Mouse (Mus musculus) midbrain, embryonic 16.5 days (tissue): ENCODE results near the gene Alkbh1. TPM values are rescaled to one million over a fixed set of nuclear protein-coding genes. Genes with fewer than 3 reads are reported as not detected.
A peak's percentile ranks its signal among the peaks of the same experiment; 100 is the strongest.

ENCODE experiments used
- ATAC-seq: fragments of 200-750 bp; cut with Nextera tagmentation; 2 replicates; pipeline ENCODE4 v1.8.0; 2017; ENCODE audit warnings: moderate TSS enrichment
- H3K27ac ChIP-seq: fragments of 300-500 bp; sonication (generic); 2 replicates; pipeline ENCODE4 v1.5.1; 2014; ENCODE audit warnings: mild to moderate bottlenecking, low read length, mixed read lengths
- H3K27me3 ChIP-seq: fragments of 300-500 bp; sonication (generic); 2 replicates; pipeline ENCODE4 v1.6.1; 2014; ENCODE audit warnings: low read depth, low read length, mixed read lengths; ENCODE audit not compliant: control insufficient read depth, insufficient read depth
- H3K36me3 ChIP-seq: fragments of 300-500 bp; sonication (generic); 2 replicates; pipeline ENCODE4 v1.6.1; 2014; ENCODE audit warnings: mild to moderate bottlenecking, low read length, moderate library complexity, mixed read lengths; ENCODE audit not compliant: control insufficient read depth, insufficient read depth
- H3K4me1 ChIP-seq: fragments of 300-500 bp; sonication (generic); 2 replicates; pipeline ENCODE4 v1.6.1; 2014; ENCODE audit warnings: mild to moderate bottlenecking, low read length, mixed read lengths; ENCODE audit not compliant: control insufficient read depth, insufficient read depth
- H3K4me2 ChIP-seq: fragments of 300-500 bp; sonication (generic); 2 replicates; pipeline ENCODE4 v1.6.1; 2014; ENCODE audit warnings: mild to moderate bottlenecking, low read length, mixed read lengths
- H3K4me3 ChIP-seq: fragments of 300-500 bp; sonication (generic); 2 replicates; pipeline ENCODE4 v1.5.1; 2014; ENCODE audit warnings: low read depth, mild to moderate bottlenecking, low read length, moderate library complexity, mixed read lengths
- H3K9ac ChIP-seq: fragments of 300-500 bp; sonication (generic); 2 replicates; pipeline ENCODE4 v1.6.1; 2014; ENCODE audit warnings: low read depth, low read length, mixed read lengths
- H3K9me3 ChIP-seq: fragments of 300-500 bp; sonication (generic); replicated peaks from 2 replicates; pipeline ENCODE4 v1.6.1; 2014; ENCODE audit warnings: mild to moderate bottlenecking, low read length, mixed read lengths; ENCODE audit not compliant: control insufficient read depth, poor library complexity, severe bottlenecking
- WGBS: fragments of 180-500 bp; shearing (Covaris S2); extraction: QIAGEN DNeasy Blood & Tissue Kit; methylation state at CpG from one replicate; pipeline ENCODE4 v1.1.7; 2014; 5-methylcytosine and 5-hydroxymethylcytosine counted together
- polyA plus RNA-seq: library from polyadenylated mRNA; unstranded; fragments of >200 nt; fragmentation: Nextera tagmentation; extraction: Ambion mirVana; gene quantifications from 2 replicates; pipeline ENCODE4 v1.2.1, GENCODE M21; 2015

Gene Alkbh1
- polyA plus RNA-seq, 1 experiment from 2014 or later = 40.7 TPM

DNA sequence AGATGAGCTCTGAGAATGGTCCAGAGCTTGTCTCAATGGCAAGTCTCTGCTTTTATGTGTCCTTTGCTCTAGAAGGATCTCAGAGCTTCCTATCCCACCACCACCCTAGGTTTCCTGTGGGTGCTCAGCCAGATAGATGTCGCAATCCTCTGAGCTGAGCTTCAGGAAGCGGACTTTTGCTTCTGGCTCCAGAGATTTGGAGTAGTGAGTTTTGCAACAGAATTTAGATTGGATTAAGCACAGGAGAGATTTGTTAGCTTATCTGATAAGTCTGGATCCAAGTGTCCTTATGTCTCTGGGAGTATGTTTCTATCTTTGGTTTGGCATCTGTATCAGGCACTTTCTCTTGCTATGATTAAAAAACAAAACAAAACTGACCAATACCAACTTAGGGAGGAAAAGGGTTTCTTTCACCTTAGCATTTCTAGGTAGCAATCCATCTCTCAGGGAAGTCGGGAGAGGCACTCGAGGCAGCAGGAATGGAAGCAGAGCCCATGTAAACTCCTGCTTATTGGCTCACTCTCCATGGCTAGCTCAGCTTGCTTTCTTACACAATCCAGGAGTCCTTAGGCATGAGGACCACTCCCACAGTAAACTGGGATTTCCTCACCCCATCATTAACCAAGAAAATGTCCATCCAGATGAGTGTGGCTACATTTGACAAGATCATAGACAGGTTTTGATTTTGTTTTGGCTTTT is 50.2 kb downstream of the Alkbh1 start:
- no peak overlapping the region for H3K9ac ChIP-seq
- no peak overlapping the region for H3K4me2 ChIP-seq
- no peaks in the 10 kb centered on the region for H3K4me1 ChIP-seq
- no peak for ATAC-seq
- no peak overlapping the region for H3K27ac ChIP-seq
- H3K4me3 ChIP-seq = no peak overlapping the region
- no peaks in the 10 kb centered on the region for H3K9me3 ChIP-seq
- H3K27me3 ChIP-seq = no peaks in the 10 kb centered on the region
- H3K36me3 ChIP-seq = no peaks in the 10 kb centered on the region
- WGBS = 87% methylated on average over 4 of the region's 4 CpGs

DNA sequence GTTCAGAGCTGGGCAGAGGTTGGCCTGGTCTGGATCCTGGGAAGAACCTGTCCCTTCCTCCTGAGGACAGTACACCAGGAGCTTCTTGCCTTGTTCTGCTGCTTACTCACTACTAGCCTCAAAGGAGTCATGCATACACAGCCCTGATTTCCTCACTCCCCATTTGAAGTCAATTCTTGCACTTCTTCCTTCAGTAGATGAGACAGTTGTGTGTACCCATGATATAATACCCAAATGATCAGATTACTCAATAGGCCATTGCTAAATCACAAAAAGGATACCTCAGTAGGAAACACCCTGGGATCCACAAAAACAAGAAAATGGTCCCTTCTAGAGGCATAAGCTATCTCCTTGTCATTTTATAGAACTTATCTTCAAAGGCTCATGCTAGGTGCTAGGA is 52.5 kb downstream of the Alkbh1 start:
- Histone ChIP-seq H3K4me2 (no peak overlapping the region), H3K4me3 (no peak overlapping the region), H3K4me1 (peaks cover 8% of the 10 kb centered on the region), H3K27me3 (no peaks in the 10 kb centered on the region), H3K9ac (no peak overlapping the region), H3K27ac (no peak overlapping the region), H3K36me3 (no peaks in the 10 kb centered on the region), H3K9me3 (no peaks in the 10 kb centered on the region)
- ATAC-seq = no peak

DNA sequence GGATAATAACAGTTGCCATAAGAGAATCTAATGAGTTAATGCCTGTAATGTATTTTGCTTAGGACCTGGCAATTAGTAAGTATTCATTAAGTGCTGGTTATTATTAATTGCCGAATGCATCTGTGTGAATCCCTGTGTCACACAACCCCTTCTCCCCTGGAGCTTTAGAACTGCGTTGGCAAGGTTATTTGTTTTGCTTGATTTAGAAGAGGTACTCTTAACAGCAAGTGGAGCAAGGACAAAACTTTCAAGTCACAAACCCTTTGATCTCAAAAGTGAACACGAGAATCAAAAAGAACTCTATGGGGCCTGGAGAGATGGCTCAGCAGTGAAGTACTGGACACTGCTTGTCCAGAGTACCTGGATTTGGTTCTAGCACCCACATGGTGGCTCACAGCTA is 54.6 kb downstream of the Alkbh1 start:
- H3K4me1 ChIP-seq = peaks cover 14% of the 10 kb centered on the region
- ATAC-seq = no peak
- H3K9ac ChIP-seq = no peak overlapping the region
- WGBS = 67% methylated on average over 3 of the region's 3 CpGs
- H3K27ac ChIP-seq = no peak overlapping the region
- H3K36me3 ChIP-seq = no peaks in the 10 kb centered on the region
- no peaks in the 10 kb centered on the region for H3K27me3 ChIP-seq
- H3K4me2 ChIP-seq = no peak overlapping the region; the same call in 1 of the 2 replicates
- no peaks in the 10 kb centered on the region for H3K9me3 ChIP-seq
- H3K4me3 ChIP-seq = no peak overlapping the region

DNA sequence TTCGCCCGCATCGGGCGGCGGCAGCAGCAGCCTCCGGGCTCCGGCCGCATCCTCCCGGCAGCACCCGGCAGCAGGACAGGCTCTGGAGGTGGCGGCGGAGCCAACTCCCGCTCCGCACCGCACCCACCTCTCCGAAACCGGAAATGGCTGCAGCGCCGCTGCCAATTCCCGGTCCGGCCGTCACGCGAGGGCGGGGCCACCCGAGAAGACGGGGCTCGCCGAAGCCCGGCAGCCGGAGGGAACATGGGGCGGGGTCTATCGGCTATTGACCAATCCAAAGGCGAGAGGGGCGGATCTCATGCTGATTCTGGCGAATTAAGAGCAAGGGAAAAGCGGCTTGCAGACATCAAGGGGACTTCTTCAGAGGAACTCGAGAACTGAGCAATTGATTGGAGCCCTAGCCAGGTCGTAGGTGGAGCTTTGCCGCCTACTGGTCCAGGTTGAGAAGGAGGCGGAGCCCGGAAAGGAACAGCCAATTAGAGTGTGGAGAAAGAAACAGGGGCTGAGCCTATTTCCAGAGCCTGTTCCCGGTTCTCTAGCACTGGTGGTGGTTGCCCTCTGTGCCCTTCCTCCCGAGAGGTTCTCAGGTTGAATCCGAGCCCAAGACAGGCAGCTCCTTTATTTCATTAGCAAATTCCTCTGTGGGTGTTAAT is 55.6 kb downstream of the Alkbh1 start, which contains the start of gene Sptlc2:
Sptlc2 (minus strand) TSS at position 234 of the 653 bp plus-strand sequence.
- H3K9ac ChIP-seq = peak within 1 kb of the TSS; percentile 96
- under 1% methylated on average over 45 of the region's 45 CpGs for WGBS
- peak; percentile 99 for ATAC-seq
- peaks cover 14% of the 10 kb centered on the region for H3K4me1 ChIP-seq
- peak within 1 kb of the TSS; percentile 84 for H3K27ac ChIP-seq
- peak within 1 kb of the TSS; percentile 99 for H3K4me3 ChIP-seq
- H3K4me2 ChIP-seq = peak within 1 kb of the TSS; percentile 95
- H3K27me3 ChIP-seq = no peaks in the 10 kb centered on the region
- no peaks in the 10 kb centered on the region for H3K9me3 ChIP-seq
- no peaks in the 10 kb centered on the region for H3K36me3 ChIP-seq

DNA sequence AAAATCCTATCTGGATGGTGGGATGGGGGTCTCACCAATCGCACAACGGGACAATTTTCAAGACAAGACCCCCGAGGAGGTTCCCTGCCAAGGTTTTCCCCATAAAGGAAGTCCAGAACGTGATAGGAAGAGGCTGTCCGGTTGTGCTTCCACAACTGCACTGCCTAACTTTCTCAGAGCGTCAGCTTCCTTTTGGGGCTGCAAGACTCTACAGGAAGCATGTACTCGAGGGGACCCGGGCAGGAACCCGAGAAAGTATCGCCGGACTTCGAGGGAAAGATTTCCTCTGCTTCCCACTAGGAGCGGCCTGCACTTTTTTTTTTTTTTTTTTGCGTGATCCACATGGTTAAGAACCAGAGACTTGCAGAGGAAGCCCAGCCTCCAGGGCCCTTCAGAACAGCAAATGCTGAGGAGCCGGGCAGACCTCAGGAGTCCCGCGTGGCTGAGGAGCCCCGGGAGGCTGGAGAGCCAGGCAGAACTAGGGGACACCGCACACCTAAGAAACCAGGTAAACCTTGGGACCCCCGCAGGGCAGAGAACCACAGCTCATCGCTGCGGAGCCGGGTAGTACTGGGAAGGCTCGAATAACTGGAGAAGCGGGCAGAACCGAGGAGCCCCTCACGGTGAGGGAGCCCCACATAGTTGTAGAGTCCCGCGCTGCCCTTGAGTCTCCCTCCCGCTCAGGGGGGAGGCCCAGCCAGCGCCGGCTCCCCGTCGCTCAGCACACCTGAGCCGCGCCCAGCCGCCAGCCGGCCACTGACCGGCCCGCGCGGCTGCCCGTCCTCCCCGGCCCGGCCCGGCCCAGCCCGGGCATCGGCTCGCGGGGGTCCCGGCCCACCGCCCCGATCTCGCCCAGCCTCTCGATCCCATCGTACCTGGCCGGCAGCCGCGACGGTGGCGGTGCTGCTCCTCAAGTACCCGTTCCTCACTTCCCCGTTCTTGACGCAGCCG is 56.4 kb downstream of the Alkbh1 start:
- Histone ChIP-seq H3K27ac (peak overlapping the region; percentile 84), H3K4me3 (peak overlapping the region; percentile 99), H3K4me1 (peaks cover 14% of the 10 kb centered on the region), H3K36me3 (no peaks in the 10 kb centered on the region), H3K9me3 (no peaks in the 10 kb centered on the region), H3K27me3 (no peaks in the 10 kb centered on the region), H3K4me2 (peak overlapping the region; percentile 95), H3K9ac (peak overlapping the region; percentile 96)
- WGBS = under 1% methylated on average over 45 of the region's 65 CpGs
- ATAC-seq = peak; percentile 60

DNA sequence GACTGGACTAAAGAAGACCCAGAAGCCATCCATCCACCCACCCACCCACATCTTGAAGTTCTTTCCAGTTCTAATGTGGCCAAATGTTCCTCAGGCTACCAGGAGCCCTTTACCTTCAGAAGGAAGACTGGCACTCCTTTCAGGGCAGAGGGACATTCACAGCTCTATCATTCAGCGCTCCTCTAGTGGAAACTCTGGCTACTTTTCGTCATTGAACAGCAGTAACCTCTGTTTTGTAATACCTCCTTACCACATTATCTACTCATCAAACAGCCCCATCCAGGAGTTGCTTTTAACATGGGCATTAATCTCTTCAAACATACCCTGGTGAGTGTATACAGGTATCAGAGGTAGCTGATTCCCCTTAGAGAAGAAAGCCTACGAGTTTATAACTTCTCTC is 58.8 kb downstream of the Alkbh1 start:
- no peaks in the 10 kb centered on the region for H3K27me3 ChIP-seq
- H3K36me3 ChIP-seq = no peaks in the 10 kb centered on the region
- no peaks in the 10 kb centered on the region for H3K9me3 ChIP-seq
- H3K4me1 ChIP-seq = peaks cover 14% of the 10 kb centered on the region
- H3K4me3 ChIP-seq = no peak overlapping the region
- 94% methylated on average over 3 of the region's 3 CpGs for WGBS
- no peak overlapping the region for H3K4me2 ChIP-seq
- no peak for ATAC-seq
- H3K9ac ChIP-seq = no peak overlapping the region
- H3K27ac ChIP-seq = no peak overlapping the region

DNA sequence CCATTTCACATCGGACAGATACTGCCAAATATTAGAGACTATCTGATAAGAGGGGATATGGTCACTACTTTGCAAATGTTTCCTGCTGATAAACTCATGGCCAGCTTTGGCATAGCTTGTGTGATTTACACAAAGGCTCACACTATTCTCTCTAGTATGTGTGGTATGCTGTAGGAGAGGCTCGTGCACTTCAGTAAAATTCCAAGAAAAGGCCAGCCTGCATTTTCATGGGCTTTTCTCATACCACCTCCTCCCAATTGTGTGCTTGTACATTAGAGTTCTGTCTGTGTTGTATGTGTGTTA is 62.5 kb downstream of the Alkbh1 start:
- H3K4me3 ChIP-seq = no peak overlapping the region
- 87% methylated on average over 2 of the region's 2 CpGs for WGBS
- H3K27ac ChIP-seq = no peak overlapping the region
- no peaks in the 10 kb centered on the region for H3K27me3 ChIP-seq
- no peaks in the 10 kb centered on the region for H3K9me3 ChIP-seq
- H3K4me1 ChIP-seq = peaks cover 5% of the 10 kb centered on the region
- no peak overlapping the region for H3K9ac ChIP-seq
- no peak overlapping the region for H3K4me2 ChIP-seq
- no peaks in the 10 kb centered on the region for H3K36me3 ChIP-seq
- ATAC-seq = no peak

DNA sequence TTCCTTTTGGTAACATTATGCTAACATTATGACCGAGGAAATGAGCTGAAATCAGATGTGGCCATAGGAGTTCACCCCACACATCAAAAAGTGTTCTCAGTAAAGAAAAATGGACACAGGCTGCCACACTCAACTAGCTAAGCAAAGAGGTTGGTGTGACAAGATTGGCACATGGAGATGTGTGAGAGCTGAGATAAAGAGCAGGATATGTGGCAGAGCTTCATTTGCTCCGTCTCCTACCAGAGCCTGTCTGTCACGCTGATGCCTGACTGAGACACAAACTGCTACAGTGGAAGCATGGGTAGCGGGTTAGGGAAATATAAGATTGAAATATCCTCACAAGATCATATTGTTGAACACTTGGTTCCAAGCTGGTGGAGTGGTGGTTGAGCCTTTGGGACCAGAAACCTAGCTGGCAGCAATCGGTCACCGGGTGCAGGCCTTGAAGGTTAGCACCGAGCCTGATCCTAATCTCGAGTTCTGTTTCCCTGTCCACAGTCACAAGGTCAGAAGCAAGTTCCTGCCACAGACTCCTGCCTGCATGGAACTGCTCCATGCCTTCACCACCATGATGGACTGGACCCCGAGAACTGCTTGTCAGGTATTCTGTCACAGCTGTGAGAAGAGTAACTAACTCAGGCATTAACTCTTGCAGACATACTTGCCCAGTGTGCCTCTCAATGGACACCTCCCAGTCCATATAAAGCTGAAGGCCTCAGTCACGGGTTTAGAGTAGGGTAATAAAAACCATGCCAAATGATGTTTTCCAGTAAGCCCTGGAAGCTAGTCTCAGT is 63.0 kb downstream of the Alkbh1 start:
- Histone ChIP-seq H3K27me3 (no peaks in the 10 kb centered on the region), H3K9me3 (no peaks in the 10 kb centered on the region), H3K4me3 (no peak overlapping the region), H3K36me3 (no peaks in the 10 kb centered on the region), H3K4me2 (no peak overlapping the region), H3K9ac (no peak overlapping the region), H3K4me1 (no peaks in the 10 kb centered on the region), H3K27ac (no peak overlapping the region)
- 90% methylated on average over 10 of the region's 10 CpGs for WGBS
- no peak for ATAC-seq
